Mouse (Mus musculus): ENCODE measurements around the gene Hmgcs1. TPM values are rescaled to one million over a fixed set of nuclear protein-coding genes. Genes with fewer than 3 reads are reported as not detected.
"Not testable (repeated sequence)": the region's sequence is repeated elsewhere in the genome, so short reads cannot be mapped to it uniquely, and the experiment has no call there.

The Hmgcs1 gene
- polyA plus RNA-seq, 1 experiment from 2014 or later = 167 TPM

DNA sequence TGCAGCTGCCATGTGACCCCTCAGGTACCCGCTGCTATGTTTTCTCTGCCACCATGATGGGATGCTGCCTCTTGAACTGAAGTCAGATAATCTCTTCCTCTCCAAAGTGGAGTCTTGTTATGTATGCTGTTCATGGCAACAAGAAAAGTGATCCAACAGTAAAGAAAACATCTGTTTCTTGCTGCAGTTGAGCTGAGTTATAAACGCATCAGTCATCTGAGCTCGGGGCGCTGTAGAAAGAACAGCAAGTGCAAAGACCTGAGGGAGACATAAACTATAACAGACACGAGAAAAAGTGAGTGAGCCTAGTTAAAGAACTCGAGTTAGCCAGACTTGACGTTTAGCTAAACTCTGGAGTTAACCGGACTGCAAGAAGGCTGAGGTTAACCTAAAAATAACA is 11.4 kb upstream of the Hmgcs1 start:
- Histone ChIP-seq H3K27me3 (no peaks in the 10 kb centered on the region), H3K9me3 (replicated peaks) (no peaks in the 10 kb centered on the region), H3K4me3 (replicated peaks) (no peak overlapping the region), H3K4me1 (replicated peaks) (no peaks in the 10 kb centered on the region), H3K27ac (replicated peaks) (no peak overlapping the region), H3K4me2 (no peak overlapping the region), H3K36me3 (replicated peaks) (no peaks in the 10 kb centered on the region), H3K9ac (no peak overlapping the region)
- ATAC-seq (ENCODE audit: insufficient read depth) = no peak
- 60% methylated on average over 8 of the region's 8 CpGs for WGBS (ENCODE audit: insufficient replicate concordance)

DNA sequence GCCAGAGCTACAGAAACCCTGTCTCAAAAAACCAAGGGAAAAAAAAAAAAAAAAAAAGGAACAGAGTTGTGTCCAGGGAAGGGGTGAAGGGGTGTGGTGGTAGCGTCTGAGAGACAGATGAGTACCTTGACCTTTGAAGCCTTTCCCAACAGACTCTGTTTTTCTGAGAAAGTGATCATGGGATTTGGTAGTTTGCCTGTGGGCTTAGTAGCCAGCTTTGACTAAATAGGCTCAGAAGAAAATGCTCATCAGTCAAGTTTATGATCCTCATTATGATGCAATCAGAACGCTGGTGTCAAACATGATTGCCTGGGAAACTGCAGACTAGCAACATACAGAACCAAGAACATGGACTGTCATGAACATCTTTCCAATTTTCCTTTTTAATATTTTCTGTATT is 10.5 kb upstream of the Hmgcs1 start:
- H3K4me2 ChIP-seq = no peak overlapping the region
- H3K27me3 ChIP-seq = no peaks in the 10 kb centered on the region
- no peak overlapping the region for H3K27ac ChIP-seq (replicated peaks)
- H3K36me3 ChIP-seq (replicated peaks) = no peaks in the 10 kb centered on the region
- H3K9me3 ChIP-seq (replicated peaks) = no peaks in the 10 kb centered on the region
- H3K4me3 ChIP-seq (replicated peaks) = no peak overlapping the region
- no peaks in the 10 kb centered on the region for H3K4me1 ChIP-seq (replicated peaks)
- H3K9ac ChIP-seq = no peak overlapping the region
- ATAC-seq (ENCODE audit: insufficient read depth) = no peak
- 57% methylated on average over 2 of the region's 2 CpGs for WGBS (ENCODE audit: insufficient replicate concordance)

DNA sequence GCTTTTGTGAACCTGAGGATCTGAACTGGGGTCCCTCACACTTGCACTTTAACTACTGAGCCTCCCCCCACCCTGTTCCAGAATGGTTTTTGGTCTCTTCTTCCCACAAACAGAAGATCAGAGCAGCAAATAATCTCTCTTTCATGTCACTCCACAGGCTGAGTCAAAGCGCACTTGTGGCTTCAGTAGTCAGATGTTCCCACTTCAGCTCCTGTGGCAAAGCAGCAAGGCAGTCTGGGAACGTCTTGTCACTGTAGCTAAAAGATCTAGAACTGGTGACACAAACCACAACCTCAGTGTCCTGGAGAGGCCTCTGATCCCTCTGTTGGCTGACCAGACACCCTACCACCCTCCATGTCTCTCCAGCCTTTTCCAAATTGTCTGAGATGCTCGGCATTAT is 9.0 kb upstream of the Hmgcs1 start:
- H3K4me1 ChIP-seq (replicated peaks) = no peaks in the 10 kb centered on the region
- no peaks in the 10 kb centered on the region for H3K9me3 ChIP-seq (replicated peaks)
- no peaks in the 10 kb centered on the region for H3K27me3 ChIP-seq
- ATAC-seq (ENCODE audit: insufficient read depth) = no peak
- H3K27ac ChIP-seq (replicated peaks) = no peak overlapping the region
- H3K9ac ChIP-seq = no peak overlapping the region
- WGBS (ENCODE audit: insufficient replicate concordance) = 47% methylated on average over 3 of the region's 3 CpGs
- H3K36me3 ChIP-seq (replicated peaks) = no peaks in the 10 kb centered on the region
- H3K4me2 ChIP-seq = no peak overlapping the region
- no peak overlapping the region for H3K4me3 ChIP-seq (replicated peaks)

DNA sequence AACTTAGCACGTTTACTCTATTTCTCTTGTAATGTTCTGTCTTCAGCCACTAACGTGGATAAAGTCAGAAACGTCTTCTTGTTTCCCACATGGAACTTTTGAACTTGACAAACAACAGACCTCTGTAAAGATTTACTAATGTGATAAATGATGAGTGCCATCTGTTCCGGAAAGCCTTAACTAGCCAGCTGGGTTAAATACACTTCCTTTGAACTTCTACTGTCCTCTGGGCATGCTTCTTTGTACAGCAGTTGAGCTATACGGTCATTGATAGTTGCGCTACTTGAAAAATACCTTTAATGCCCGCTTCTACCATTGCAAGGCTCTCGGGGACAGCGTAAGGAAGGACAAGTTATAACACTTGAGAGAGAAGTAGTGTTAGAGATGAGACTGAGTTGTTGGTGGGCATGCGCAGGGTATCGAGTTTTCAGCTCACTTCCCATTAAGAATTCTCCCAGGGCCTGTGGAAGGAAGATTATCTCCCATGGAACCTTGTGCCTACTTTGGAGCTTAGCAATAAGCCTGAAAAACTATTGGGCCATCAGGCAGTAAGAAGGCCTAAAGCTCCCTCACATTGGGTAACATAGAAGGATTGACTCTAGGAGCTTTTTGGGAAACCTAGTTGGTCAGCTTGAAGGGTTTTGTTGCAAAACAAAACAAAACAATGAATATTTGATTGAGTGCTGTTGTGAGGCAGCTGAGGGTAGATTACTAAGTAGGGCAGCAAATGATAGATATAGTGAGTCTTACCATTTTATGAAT is 5.6 kb upstream of the Hmgcs1 start:
- Histone ChIP-seq H3K4me1 (replicated peaks) (no peaks in the 10 kb centered on the region), H3K4me3 (replicated peaks) (no peak overlapping the region), H3K36me3 (replicated peaks) (no peaks in the 10 kb centered on the region), H3K9ac (no peak overlapping the region), H3K27me3 (no peaks in the 10 kb centered on the region), H3K9me3 (replicated peaks) (no peaks in the 10 kb centered on the region), H3K27ac (replicated peaks) (no peak overlapping the region), H3K4me2 (no peak overlapping the region)
- 75% methylated on average over 11 of the region's 11 CpGs for WGBS (ENCODE audit: insufficient replicate concordance)
- no peak for ATAC-seq (ENCODE audit: insufficient read depth)

DNA sequence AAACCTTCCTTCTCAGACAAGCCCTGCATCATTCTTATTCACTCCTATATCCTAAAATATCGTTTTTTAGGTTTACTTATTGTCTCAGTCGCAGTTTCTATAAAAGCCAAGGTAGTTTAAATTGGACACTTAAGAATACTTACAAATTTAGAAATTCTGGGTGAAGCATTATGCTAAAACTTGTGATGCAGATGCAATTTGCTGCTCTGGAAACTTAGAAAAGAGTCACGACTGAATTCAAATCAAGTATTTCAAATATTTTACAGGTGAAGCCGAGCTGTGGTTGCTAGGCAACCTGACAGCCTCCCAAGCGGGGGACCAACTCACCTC is 505 bp upstream of the Hmgcs1 start:
- H3K36me3 ChIP-seq (replicated peaks) = no peaks in the 10 kb centered on the region
- H3K27me3 ChIP-seq = no peaks in the 10 kb centered on the region
- peak overlapping the region; percentile 88 for H3K4me2 ChIP-seq
- peak overlapping the region; percentile 75 for H3K4me3 ChIP-seq (replicated peaks)
- 13% methylated on average over 5 of the region's 5 CpGs for WGBS (ENCODE audit: insufficient replicate concordance)
- no peaks in the 10 kb centered on the region for H3K9me3 ChIP-seq (replicated peaks)
- no peak overlapping the region for H3K9ac ChIP-seq
- H3K27ac ChIP-seq (replicated peaks) = no peak overlapping the region; the same call in 1 of the 2 replicates
- H3K4me1 ChIP-seq (replicated peaks) = peaks cover 13% of the 10 kb centered on the region
- ATAC-seq (ENCODE audit: insufficient read depth) = no peak

DNA sequence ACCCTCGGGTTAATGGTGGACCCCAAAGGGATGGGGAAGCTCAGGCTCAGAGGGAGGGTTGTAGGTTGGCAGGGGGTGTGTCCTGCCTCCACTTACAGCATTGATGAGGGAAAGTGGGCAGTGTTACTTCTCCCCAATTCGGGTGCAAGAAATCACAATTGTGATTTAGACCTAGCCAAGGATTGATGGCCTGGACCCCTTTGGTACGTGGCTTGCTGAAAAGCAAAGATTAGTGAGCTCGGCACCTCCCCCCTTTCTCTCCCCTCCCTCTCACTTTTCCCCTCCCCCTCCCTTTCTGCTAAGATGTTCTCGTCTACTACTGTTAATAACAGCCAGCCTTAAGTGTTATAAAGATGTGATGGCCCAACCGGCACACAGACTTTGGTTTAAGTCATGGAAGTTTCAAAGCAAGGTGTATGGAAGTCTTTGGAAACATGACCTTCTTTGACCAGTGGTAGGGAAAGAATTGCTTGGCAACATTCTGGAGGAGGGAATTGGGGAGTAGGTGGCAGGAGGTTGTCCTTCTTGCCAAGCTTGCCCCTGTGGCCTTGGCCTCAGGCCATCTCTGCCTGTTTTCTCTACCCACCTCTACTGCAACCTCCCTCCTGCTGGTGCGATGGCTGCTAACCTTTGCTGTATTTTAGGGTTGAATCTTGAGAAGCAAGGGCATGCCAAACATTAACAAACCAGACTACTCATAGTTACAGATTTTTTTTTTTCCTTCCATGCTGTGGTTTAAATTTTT is 869 bp downstream of the Hmgcs1 start:
- Histone ChIP-seq H3K4me3 (replicated peaks) (peak overlapping the region; percentile 75), H3K27me3 (no peaks in the 10 kb centered on the region), H3K9ac (peak overlapping the region; percentile 81), H3K9me3 (replicated peaks) (no peaks in the 10 kb centered on the region), H3K27ac (replicated peaks) (peak overlapping the region; percentile 85), H3K4me1 (replicated peaks) (peaks cover 16% of the 10 kb centered on the region), H3K4me2 (peak overlapping the region; percentile 88), H3K36me3 (replicated peaks) (no peaks in the 10 kb centered on the region)
- WGBS (ENCODE audit: insufficient replicate concordance) = 8% methylated on average over 7 of the region's 7 CpGs
- no peak for ATAC-seq (ENCODE audit: insufficient read depth)

DNA sequence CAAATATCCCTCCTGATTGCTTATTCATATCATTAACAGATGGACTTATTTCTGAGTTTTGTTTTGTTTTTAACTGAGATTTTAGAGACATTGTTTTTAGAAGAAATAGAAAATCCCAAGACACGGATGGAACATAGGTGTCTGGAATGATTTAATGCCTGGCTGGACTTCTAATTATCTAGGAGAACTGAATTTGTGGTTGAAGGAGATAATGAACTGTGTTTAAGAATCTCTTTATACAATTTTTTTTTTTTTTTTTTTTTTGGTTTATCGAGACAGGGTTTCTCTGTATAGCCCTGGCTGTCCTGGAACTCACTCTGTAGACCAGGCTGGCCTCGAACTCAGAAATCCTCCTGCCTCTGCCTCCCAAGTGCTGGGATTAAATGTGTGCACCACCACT is 1.8 kb downstream of the Hmgcs1 start:
- WGBS (ENCODE audit: insufficient replicate concordance) = 66% methylated on average over 3 of the region's 3 CpGs
- not testable (repeated sequence) for ATAC-seq (ENCODE audit: insufficient read depth); H3K27ac ChIP-seq (replicated peaks); H3K9me3 ChIP-seq (replicated peaks); H3K9ac ChIP-seq; H3K27me3 ChIP-seq; H3K36me3 ChIP-seq (replicated peaks)
- peaks cover 19% of the 10 kb centered on the region for H3K4me1 ChIP-seq (replicated peaks)
- H3K4me2 ChIP-seq = peak overlapping the region; percentile 88
- peak overlapping the region; percentile 75 for H3K4me3 ChIP-seq (replicated peaks)

DNA sequence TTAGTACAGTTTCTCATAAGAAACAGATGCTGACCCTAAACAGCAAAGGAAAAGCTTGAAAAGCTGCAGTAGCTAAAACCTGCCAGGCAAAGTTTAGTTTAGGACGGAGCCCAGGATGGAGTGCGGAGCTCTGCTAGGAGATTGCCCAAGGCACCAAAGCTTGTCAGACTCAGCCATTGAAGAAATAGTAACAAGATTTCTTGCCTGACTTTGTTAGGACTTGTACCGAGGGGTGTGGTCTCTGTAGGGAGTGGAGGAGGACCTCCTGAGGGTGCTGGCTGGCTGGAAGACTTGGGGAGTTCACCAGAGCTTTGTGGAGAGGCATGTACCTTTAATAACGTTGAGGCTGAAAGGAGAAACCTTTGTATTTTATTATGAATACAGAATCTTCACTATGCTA is 5.5 kb downstream of the Hmgcs1 start:
- no peak for ATAC-seq (ENCODE audit: insufficient read depth)
- Histone ChIP-seq H3K27ac (replicated peaks) (no peak overlapping the region), H3K9ac (no peak overlapping the region), H3K9me3 (replicated peaks) (no peaks in the 10 kb centered on the region), H3K27me3 (no peaks in the 10 kb centered on the region), H3K36me3 (replicated peaks) (peaks cover 15% of the 10 kb centered on the region), H3K4me3 (replicated peaks) (no peak overlapping the region), H3K4me2 (no peak overlapping the region), H3K4me1 (replicated peaks) (peaks cover 16% of the 10 kb centered on the region)
- 65% methylated on average over 4 of the region's 4 CpGs for WGBS (ENCODE audit: insufficient replicate concordance)

DNA sequence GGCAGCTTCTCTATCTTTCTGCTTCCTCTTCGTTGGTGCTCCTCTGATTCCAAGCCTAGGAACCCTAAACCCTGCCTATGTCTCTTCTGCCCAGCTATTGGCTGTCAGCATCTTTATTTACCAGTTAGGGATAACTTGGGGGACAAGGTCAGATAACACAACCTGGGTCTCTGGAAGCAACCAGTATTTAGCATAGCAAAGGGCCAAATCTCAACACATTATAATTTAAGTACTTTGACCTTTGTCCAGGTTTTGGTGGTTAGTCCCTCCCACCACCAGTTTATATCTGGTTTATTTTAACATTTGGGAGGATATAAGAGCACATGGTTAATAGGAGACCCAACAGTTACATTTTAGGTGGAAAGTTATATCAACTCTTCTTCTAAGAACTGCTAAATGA is 6.3 kb downstream of the Hmgcs1 start:
- 61% methylated on average over 1 of the region's 1 CpGs for WGBS (ENCODE audit: insufficient replicate concordance)
- H3K36me3 ChIP-seq (replicated peaks) = peaks cover 20% of the 10 kb centered on the region
- no peak overlapping the region for H3K4me3 ChIP-seq (replicated peaks)
- no peak overlapping the region for H3K9ac ChIP-seq
- no peaks in the 10 kb centered on the region for H3K27me3 ChIP-seq
- peaks cover 8% of the 10 kb centered on the region; the same call in 1 of the 2 replicates for H3K4me1 ChIP-seq (replicated peaks)
- no peak overlapping the region for H3K4me2 ChIP-seq
- H3K9me3 ChIP-seq (replicated peaks) = no peaks in the 10 kb centered on the region
- H3K27ac ChIP-seq (replicated peaks) = no peak overlapping the region
- no peak for ATAC-seq (ENCODE audit: insufficient read depth)

DNA sequence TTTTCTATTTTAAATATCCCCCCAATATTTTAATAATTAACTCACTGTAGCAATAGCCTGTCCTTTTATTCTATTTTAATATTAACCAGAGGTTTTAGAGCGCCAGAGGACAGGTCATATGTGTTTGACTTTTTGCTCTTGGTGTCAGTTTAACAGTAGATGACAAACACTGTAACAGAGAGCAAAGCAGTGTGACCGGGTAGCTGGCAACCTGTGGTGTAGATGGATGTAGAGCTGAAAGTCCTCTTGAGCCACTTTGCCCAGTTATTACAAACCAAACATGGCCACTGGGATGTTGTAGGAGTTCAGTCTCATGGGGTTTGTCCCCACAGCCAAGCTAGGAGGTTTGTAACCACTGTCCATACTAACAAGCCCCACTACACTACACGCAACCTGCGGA is 8.3 kb downstream of the Hmgcs1 start:
- Histone ChIP-seq H3K9me3 (replicated peaks) (no peaks in the 10 kb centered on the region), H3K27me3 (no peaks in the 10 kb centered on the region), H3K36me3 (replicated peaks) (peaks cover 31% of the 10 kb centered on the region), H3K4me3 (replicated peaks) (no peak overlapping the region), H3K27ac (replicated peaks) (no peak overlapping the region), H3K4me1 (replicated peaks) (0 out of 2 replicates have a peak, but pooled peaks cover 6% of the 10 kb centered on the region), H3K4me2 (no peak overlapping the region), H3K9ac (no peak overlapping the region)
- 72% methylated on average over 4 of the region's 4 CpGs for WGBS (ENCODE audit: insufficient replicate concordance)
- peak; percentile 47; the same call in 1 of the 2 replicates for ATAC-seq (ENCODE audit: insufficient read depth)

DNA sequence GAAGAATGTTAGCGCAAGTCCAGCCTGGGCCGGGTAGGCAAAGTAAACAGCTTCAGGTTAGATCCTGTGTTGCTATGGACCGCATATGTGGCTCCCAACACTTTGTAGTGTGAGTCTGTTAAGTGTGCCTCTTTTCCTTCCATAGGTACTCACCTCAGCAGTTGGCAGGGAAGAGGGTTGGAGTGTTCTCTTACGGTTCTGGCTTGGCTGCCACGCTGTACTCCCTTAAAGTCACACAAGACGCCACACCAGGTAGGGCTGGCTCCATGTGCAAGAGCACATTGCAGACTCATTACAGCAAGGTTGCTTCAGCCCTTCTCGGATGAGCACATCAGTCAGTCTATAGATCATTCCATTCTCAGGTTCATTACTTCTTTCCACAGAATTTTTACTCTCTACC is 14.1 kb downstream of the Hmgcs1 start:
- Histone ChIP-seq H3K27me3 (no peaks in the 10 kb centered on the region), H3K4me1 (replicated peaks) (0 out of 2 replicates have a peak, but pooled peaks cover 1% of the 10 kb centered on the region), H3K4me2 (no peak overlapping the region), H3K9ac (no peak overlapping the region), H3K4me3 (replicated peaks) (no peak overlapping the region), H3K9me3 (replicated peaks) (no peaks in the 10 kb centered on the region), H3K27ac (replicated peaks) (no peak overlapping the region), H3K36me3 (replicated peaks) (peaks cover 55% of the 10 kb centered on the region)
- ATAC-seq (ENCODE audit: insufficient read depth) = no peak
- 74% methylated on average over 7 of the region's 7 CpGs for WGBS (ENCODE audit: insufficient replicate concordance)

All from liver, embryonic 15.5 days (tissue).